Mouse (Mus musculus) forebrain, embryonic 11.5 days (tissue): ENCODE results near the gene Rnf114. TPM values are rescaled to one million over a fixed set of nuclear protein-coding genes. Genes with fewer than 3 reads are reported as not detected.

ENCODE experiments used
- ATAC-seq: fragments of 200-750 bp; cut with Nextera tagmentation; replicated peaks from 2 replicates; pipeline ENCODE4 v1.8.0; 2017; ENCODE audit warnings: moderate TSS enrichment; ENCODE audit not compliant: low FRiP score
- DNase-seq: peaks from one replicate; pipeline ENCODE4 v3.0.0-alpha.2; 2017; ENCODE audit warnings: low spot score
- H3K27ac ChIP-seq: fragments of 300-500 bp; sonication (generic); 2 replicates; pipeline ENCODE4 v1.5.1; 2014; ENCODE audit warnings: low read depth, low read length
- H3K27me3 ChIP-seq: fragments of 300-500 bp; sonication (generic); 2 replicates; pipeline ENCODE4 v1.6.1; 2014; ENCODE audit warnings: mild to moderate bottlenecking, low read length, mixed read lengths; ENCODE audit not compliant: control insufficient read depth, insufficient read depth
- H3K36me3 ChIP-seq: fragments of 300-500 bp; sonication (generic); 2 replicates; pipeline ENCODE4 v1.6.1; 2014; ENCODE audit warnings: mild to moderate bottlenecking, low read length, moderate library complexity, mixed read lengths; ENCODE audit not compliant: control insufficient read depth, insufficient read depth
- H3K4me1 ChIP-seq: fragments of 300-500 bp; sonication (generic); replicated peaks from 2 replicates; pipeline ENCODE4 v1.6.1; 2014; ENCODE audit warnings: low read length, mixed read lengths; ENCODE audit not compliant: control insufficient read depth, insufficient read depth
- H3K4me2 ChIP-seq: fragments of 300-500 bp; sonication (generic); 2 replicates; pipeline ENCODE4 v1.6.1; 2014; ENCODE audit warnings: low read depth, mild to moderate bottlenecking, low read length, moderate library complexity, mixed read lengths; ENCODE audit not compliant: severe bottlenecking
- H3K4me3 ChIP-seq: fragments of 300-500 bp; sonication (generic); 2 replicates; pipeline ENCODE4 v1.5.1; 2014; ENCODE audit warnings: low read depth, low read length
- H3K9ac ChIP-seq: fragments of 300-500 bp; sonication (generic); 2 replicates; pipeline ENCODE4 v1.6.1; 2014; ENCODE audit warnings: low read length
- H3K9me3 ChIP-seq: fragments of 300-500 bp; sonication (generic); 2 replicates; pipeline ENCODE4 v1.6.1; 2016; ENCODE audit warnings: low read length, mixed read lengths; ENCODE audit not compliant: control insufficient read depth
- WGBS: fragments of 180-500 bp; shearing (Covaris S2); extraction: QIAGEN DNeasy Blood & Tissue Kit; methylation state at CpG from one replicate; pipeline ENCODE4 v1.1.7; 2014; 5-methylcytosine and 5-hydroxymethylcytosine counted together
- polyA plus RNA-seq: library from polyadenylated mRNA; unstranded; fragments of >200 nt; fragmentation: Nextera tagmentation; extraction: Ambion mirVana; gene quantifications from 2 replicates; pipeline ENCODE4 v1.2.1, GENCODE M21; 2014

Rnf114 gene
- polyA plus RNA-seq, 1 experiment from 2014 or later: 133 TPM

DNA sequence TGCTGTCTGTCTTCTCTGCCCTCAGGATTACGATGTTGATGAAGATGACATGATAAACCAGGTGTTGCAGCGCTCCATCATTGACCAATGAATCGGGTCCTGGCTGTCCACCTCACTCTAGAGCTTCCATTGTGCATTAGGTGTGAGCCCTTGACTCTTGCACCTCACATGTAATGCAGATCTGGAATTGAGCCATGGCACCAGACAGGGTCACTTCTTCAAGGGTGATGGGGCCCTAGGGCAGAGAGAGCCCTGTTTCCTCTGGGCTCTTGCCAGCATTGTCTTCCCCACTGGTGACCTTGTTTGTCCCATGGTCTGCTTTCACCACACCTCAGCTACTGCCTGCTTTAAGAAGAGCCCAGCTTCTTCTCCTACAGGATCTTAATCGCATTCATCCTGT lies 22.2 kb downstream of the Rnf114 start:
- Histone ChIP-seq H3K9me3 (no peaks in the 10 kb centered on the region), H3K4me2 (no peak overlapping the region), H3K4me1 (no peaks in the 10 kb centered on the region), H3K36me3 (peaks cover 24% of the 10 kb centered on the region), H3K9ac (no peak overlapping the region), H3K27me3 (no peaks in the 10 kb centered on the region), H3K4me3 (no peak overlapping the region), H3K27ac (no peak overlapping the region)
- no peak for DNase-seq
- 97% methylated on average over 4 of the region's 4 CpGs for WGBS
- no peak for ATAC-seq

DNA sequence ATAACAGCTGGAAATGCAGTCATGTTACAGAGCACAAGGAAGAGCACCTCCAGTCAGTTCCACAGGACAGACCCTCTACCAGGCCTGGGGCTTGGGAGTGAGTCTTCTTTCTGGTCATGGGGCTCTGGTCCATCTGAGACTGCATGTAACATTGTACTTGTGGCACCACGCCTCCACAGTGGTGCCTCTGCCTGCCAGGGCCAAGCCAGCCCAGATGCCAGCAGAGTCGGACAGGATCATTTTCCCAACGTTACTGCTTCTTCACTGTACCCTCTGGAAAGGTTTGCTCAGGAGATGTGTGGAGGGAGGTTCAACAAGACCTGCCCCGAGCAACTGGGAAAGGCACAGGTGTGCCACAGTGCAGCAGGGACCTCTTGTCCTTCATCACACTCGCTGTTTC lies 23.2 kb downstream of the Rnf114 start:
- 90% methylated on average over 5 of the region's 5 CpGs for WGBS
- no peaks in the 10 kb centered on the region for H3K4me1 ChIP-seq
- H3K4me3 ChIP-seq: no peak overlapping the region
- peaks cover 24% of the 10 kb centered on the region for H3K36me3 ChIP-seq
- DNase-seq (no peak), ATAC-seq (no peak)
- H3K27me3 ChIP-seq: no peaks in the 10 kb centered on the region
- H3K9me3 ChIP-seq: no peaks in the 10 kb centered on the region
- H3K27ac ChIP-seq: no peak overlapping the region
- H3K4me2 ChIP-seq: no peak overlapping the region
- H3K9ac ChIP-seq: no peak overlapping the region

DNA sequence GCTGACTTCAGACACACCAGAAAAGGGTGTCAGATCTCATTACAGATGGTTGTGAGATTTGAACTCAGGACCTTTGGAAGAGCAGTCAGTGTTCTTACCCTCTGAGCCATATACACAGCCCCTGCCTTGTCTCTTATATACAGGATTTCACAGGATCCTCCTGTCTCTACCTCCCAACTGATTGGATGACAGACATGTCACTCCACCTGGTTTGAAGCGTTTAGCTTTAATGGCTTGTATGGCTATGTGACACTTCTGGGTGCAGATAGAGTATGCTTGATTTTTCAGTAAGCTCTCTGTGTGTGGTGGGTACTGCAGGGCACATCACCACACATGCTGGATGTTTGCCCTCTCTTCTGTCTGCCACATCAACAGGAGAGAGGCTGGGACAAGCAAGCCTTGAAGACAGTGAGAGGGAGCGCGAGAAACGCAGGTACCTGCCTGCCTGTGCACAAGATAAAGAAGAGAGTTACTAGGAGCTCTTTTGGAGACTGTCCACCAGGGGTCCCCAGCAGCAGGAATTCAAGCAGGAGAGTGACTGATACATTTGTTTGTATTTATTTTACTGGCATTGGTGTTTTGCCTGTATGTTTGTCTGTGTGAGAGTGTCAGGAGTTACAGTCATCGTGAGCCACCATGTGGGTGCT lies 27.3 kb downstream of the Rnf114 start:
- WGBS: 85% methylated on average over 5 of the region's 5 CpGs
- no peak overlapping the region for H3K4me2 ChIP-seq
- H3K9ac ChIP-seq: no peak overlapping the region
- no peaks in the 10 kb centered on the region for H3K27me3 ChIP-seq
- no peaks in the 10 kb centered on the region for H3K4me1 ChIP-seq
- H3K4me3 ChIP-seq: no peak overlapping the region
- H3K27ac ChIP-seq: no peak overlapping the region
- ATAC-seq (no peak), DNase-seq (no peak)
- peaks cover 9% of the 10 kb centered on the region; the same call in 1 of the 2 replicates for H3K36me3 ChIP-seq
- H3K9me3 ChIP-seq: no peaks in the 10 kb centered on the region

DNA sequence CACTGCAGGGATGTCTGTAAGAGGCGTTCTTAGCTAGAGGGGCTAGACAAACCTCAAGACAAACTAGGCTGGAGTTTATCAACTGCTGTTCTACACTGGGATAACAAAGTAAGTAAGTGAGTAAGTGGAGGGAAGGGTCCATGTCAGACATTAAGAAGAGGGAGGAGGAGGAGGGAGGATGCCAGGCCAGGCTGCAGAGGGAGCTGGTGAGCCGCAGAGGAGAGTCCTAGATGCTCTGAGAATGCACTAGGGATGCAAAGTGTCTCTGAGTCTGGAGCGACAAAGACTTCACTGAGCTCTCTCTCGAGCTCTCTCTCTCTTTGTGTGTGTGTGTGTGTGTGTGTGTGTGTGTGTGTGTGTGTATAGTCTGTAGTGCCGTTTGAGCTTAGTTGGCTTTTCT lies 35.8 kb downstream of the Rnf114 start:
- no peak for DNase-seq
- no peak overlapping the region for H3K27ac ChIP-seq
- WGBS: 9% methylated on average over 5 of the region's 5 CpGs

DNA sequence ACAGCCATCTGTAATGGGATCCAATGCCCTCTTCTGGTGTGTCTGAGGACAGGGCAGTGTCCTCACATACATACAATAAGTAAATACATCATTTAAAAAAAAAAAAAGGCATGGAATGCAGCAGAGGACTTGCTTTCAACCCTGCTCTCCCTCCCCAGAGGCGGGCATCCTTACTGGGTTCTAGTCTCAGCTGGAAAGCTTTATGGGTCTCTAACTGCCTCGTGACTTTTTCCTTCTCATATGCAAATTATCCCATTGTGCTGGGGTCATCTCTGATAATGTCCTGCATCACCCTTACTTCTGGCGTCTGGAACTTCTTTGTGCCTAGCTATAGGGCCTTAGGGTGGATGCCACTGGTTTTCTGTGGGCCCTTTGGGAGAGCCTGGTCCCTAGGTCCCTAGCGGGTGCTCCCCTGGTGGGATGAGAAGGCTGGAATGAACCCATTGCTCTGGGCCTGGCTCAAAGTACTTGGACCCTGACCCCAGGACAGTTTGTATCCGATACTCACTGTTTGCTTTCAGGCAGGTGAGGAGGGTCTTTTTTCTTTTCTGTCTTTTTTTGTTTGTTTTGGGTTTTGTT lies 37.6 kb downstream of the Rnf114 start:
- no peak for ATAC-seq

More for the DNA sequence above, 35.8 kb downstream of the Rnf114 start:
- no peak for ATAC-seq
- Histone ChIP-seq H3K36me3 (no peaks in the 10 kb centered on the region), H3K9me3 (no peaks in the 10 kb centered on the region), H3K4me1 (peaks cover 2% of the 10 kb centered on the region; the same call in 1 of the 2 replicates), H3K27me3 (no peaks in the 10 kb centered on the region), H3K9ac (no peak overlapping the region), H3K4me2 (no peak overlapping the region), H3K4me3 (no peak overlapping the region)

DNA sequence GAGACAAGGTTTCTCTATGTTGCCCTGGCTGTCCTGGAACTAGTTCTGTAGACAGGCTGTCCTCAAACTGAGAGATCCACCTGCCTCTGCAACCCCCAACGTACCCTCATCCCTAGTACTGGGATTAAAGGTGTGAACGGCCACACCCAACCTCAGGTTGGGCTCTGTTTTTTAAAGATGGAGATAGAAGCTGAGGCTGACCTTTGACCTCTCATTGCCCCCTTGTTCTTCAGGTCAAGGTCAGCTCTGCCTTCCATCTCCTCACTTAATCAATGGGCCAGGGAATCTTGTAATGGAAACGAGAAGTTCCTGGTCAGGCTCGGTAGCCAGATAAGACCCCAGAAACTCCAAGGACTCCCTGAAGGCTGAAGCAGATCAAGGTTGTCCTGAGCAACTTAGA lies 38.1 kb downstream of the Rnf114 start:
- no peak overlapping the region for H3K27ac ChIP-seq
- ATAC-seq: no peak

More for the DNA sequence above, 37.6 kb downstream of the Rnf114 start:
- 30% methylated on average over 5 of the region's 5 CpGs for WGBS
- Histone ChIP-seq H3K36me3 (no peaks in the 10 kb centered on the region), H3K9ac (no peak overlapping the region), H3K27me3 (no peaks in the 10 kb centered on the region), H3K9me3 (no peaks in the 10 kb centered on the region), H3K4me2 (no peak overlapping the region), H3K4me1 (peaks cover 2% of the 10 kb centered on the region; the same call in 1 of the 2 replicates), H3K4me3 (no peak overlapping the region), H3K27ac (no peak overlapping the region)
- no peak for DNase-seq

DNA sequence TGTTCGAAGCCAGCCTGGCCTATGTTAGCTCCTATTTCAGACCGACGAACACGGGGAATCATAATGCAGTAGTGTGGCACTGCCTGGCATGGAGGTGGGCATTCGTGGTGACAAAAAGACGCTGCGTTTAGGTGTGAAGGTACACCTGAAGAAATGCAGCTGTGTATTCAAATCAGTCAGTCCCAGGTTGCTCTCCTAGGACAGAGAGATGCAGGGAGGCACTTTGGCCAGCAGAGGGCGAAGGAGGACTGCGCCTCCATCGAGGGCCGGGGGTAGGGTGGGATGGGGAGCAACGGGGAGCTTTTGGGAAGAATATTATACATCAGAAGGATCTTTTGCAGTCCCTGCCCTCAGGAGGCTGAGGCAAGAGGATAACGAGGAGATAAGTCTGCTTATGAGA lies 39.7 kb downstream of the Rnf114 start:
- peak; percentile 77 for DNase-seq

More for the DNA sequence above, 38.1 kb downstream of the Rnf114 start:
- H3K4me3 ChIP-seq: no peak overlapping the region
- no peak for DNase-seq
- H3K4me1 ChIP-seq: peaks cover 2% of the 10 kb centered on the region; the same call in 1 of the 2 replicates
- 74% methylated on average over 4 of the region's 4 CpGs for WGBS
- no peaks in the 10 kb centered on the region for H3K27me3 ChIP-seq
- no peaks in the 10 kb centered on the region for H3K36me3 ChIP-seq
- H3K9ac ChIP-seq: no peak overlapping the region; the same call in 1 of the 2 replicates
- no peak overlapping the region for H3K4me2 ChIP-seq
- no peaks in the 10 kb centered on the region for H3K9me3 ChIP-seq

DNA sequence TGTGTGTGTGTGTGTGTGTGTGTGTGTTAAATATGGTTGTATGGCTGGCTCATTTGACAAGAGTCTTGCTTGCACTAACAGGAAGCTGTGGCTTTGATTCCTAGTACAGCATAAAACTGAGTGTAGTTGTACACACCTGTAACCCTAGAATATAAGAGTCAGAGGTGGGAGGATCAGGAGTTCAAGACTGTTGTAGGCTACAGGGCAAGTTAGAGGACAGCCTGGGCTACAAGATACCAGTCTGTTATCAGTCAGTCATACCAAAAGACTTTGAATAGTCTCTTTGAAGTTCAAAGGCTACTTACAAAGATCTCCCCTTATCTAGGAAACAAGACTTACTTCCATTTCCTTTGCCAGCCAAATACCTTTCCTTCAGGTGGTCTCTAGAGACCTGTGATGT lies 41.4 kb downstream of the Rnf114 start:
- DNase-seq: no peak
- H3K27ac ChIP-seq: no peak overlapping the region
- no peak overlapping the region for H3K9ac ChIP-seq
- H3K4me2 ChIP-seq: no peak overlapping the region
- H3K4me3 ChIP-seq: no peak overlapping the region
- no peak for ATAC-seq
- H3K9me3 ChIP-seq: no peaks in the 10 kb centered on the region
- H3K36me3 ChIP-seq: no peaks in the 10 kb centered on the region
- peaks cover 13% of the 10 kb centered on the region; the same call in 1 of the 2 replicates for H3K4me1 ChIP-seq
- H3K27me3 ChIP-seq: peaks cover 21% of the 10 kb centered on the region

More for the DNA sequence above, 39.7 kb downstream of the Rnf114 start:
- H3K27ac ChIP-seq: no peak overlapping the region
- peaks cover 9% of the 10 kb centered on the region for H3K27me3 ChIP-seq
- ATAC-seq: no peak
- WGBS: 17% methylated on average over 13 of the region's 13 CpGs
- peaks cover 2% of the 10 kb centered on the region; the same call in 1 of the 2 replicates for H3K4me1 ChIP-seq
- no peak overlapping the region for H3K4me2 ChIP-seq
- no peak overlapping the region for H3K4me3 ChIP-seq
- no peaks in the 10 kb centered on the region for H3K36me3 ChIP-seq
- no peak overlapping the region for H3K9ac ChIP-seq
- no peaks in the 10 kb centered on the region for H3K9me3 ChIP-seq
